Mouse (Mus musculus) liver, adult 2 months (tissue): ENCODE results near the gene Zdhhc6. TPM values are rescaled to one million over a fixed set of nuclear protein-coding genes. Genes with fewer than 3 reads are reported as not detected.

Experiments used
- DNase-seq: peaks from one replicate; pipeline ENCODE4 v3.0.0-alpha.2; 2011; ENCODE audit warnings: low read depth, low spot score; ENCODE audit errors: extremely low read depth
- H3K27ac ChIP-seq: fragments of 200-500 bp; replicated peaks from 2 replicates; pipeline ENCODE4 v1.5.1; 2012; ENCODE audit warnings: low read depth, mild to moderate bottlenecking, control low read depth, inconsistent platforms, low read length; ENCODE audit not compliant: insufficient read depth
- H3K27me3 ChIP-seq: fragments of 200-500 bp; 2 replicates; pipeline ENCODE4 v1.6.1; 2012; ENCODE audit warnings: mild to moderate bottlenecking, moderate library complexity, low read length, inconsistent platforms; ENCODE audit not compliant: control insufficient read depth, insufficient read depth
- H3K36me3 ChIP-seq: fragments of 200-500 bp; 2 replicates; pipeline ENCODE4 v1.6.1; 2012; ENCODE audit warnings: low read length, inconsistent platforms; ENCODE audit not compliant: control insufficient read depth, insufficient read depth
- H3K4me1 ChIP-seq: fragments of 200-500 bp; 2 replicates; pipeline ENCODE4 v1.6.1; 2011; ENCODE audit warnings: low read length; ENCODE audit not compliant: control insufficient read depth, insufficient read depth
- H3K4me3 ChIP-seq: fragments of 200-500 bp; 2 replicates; pipeline ENCODE4 v1.5.1; 2011; ENCODE audit warnings: low read depth, mild to moderate bottlenecking, control low read depth, low read length, moderate library complexity; ENCODE audit not compliant: insufficient read depth
- H3K79me2 ChIP-seq: fragments of 200-500 bp; 2 replicates; pipeline ENCODE4 v1.6.1; 2012; ENCODE audit warnings: inconsistent platforms, mild to moderate bottlenecking, low read length, moderate library complexity; ENCODE audit not compliant: control insufficient read depth, insufficient read depth
- H3K9ac ChIP-seq: fragments of 200-500 bp; 2 replicates; pipeline ENCODE4 v1.6.1; 2012; ENCODE audit warnings: low read depth, mild to moderate bottlenecking, control low read depth, inconsistent platforms, low read length
- CTCF ChIP-seq: fragments of 200-500 bp; IDR thresholded peaks from 2 replicates; pipeline ENCODE4 v1.5.1; 2011; ENCODE audit warnings: low read depth, low read length, control low read depth
- POLR2A ChIP-seq: fragments of 200-500 bp; IDR thresholded peaks from 2 replicates; pipeline ENCODE4 v1.6.1; 2011; ENCODE audit warnings: low read length, control low read depth; ENCODE audit not compliant: insufficient read depth; ENCODE audit errors: extremely low read depth
- WGBS: fragments of 180-500 bp; shearing (Covaris S2); methylation state at CpG from one replicate; pipeline ENCODE4 v1.1.7; 2018; 5-methylcytosine and 5-hydroxymethylcytosine counted together
- polyA plus RNA-seq: library from polyadenylated mRNA; depleted of rRNA; stranded (reverse); fragments of >200 nt; gene quantifications from 2 replicates; pipeline ENCODE4 v1.2.3, GENCODE M21; 2012
- total RNA-seq: library from RNA; depleted of rRNA; stranded (reverse); fragments of >200 nt; gene quantifications from 2 replicates; pipeline ENCODE4 v1.2.3, GENCODE M21; 2014

Gene Zdhhc6
- total and polyA plus RNA-seq, 2 experiments: 19.5 to 60.1 TPM

DNA sequence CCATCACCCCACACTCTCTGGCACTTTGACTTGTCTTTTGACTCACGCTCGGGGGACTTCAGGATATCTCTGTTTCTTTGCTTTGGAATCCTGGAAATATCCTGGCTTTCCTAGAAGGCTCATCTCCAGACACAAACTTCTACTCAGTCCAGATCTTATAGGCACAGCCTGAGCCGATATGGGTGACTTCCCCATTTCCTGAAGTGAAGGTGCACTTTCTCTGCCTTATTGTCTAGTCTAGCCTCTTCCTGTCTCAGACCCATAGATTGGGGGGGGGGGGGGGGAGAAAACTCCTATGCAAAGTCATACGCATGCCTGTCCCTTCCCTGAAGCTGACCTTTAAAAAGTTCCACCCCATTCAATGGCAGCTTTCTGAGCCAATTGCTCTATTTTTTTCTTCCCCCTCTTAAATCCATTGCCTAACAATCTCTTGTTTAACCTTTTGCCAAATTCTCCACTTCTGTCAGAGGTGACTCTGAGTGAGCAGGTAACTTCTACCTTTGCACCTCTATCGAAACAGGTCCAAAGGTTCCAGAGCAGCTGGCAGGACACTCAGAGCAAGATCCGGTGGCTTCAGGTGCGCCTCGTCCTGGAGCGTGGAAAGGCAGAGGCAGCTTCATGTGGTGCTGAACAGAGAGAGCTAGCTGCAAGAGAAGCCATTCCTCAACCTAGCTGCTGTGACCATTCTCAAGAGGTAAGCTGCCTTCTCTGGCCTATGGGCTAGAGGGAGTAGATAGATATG, 64.3 kb downstream of the Zdhhc6 start, which contains the start of gene Acsl5:
Acsl5 (plus strand) TSS at position 556 of the 742 bp plus-strand sequence.
- Histone ChIP-seq H3K79me2 (peaks cover 8% of the 10 kb centered on the region; the same call in 1 of the 2 replicates), H3K4me1 (peaks cover 24% of the 10 kb centered on the region), H3K9ac (peak within 1 kb of the TSS; percentile 77), H3K27me3 (no peaks in the 10 kb centered on the region), H3K27ac (peak within 1 kb of the TSS; percentile 88), H3K4me3 (peak within 1 kb of the TSS; percentile 74), H3K36me3 (no peaks in the 10 kb centered on the region)
- WGBS: 30% methylated on average over 9 of the region's 9 CpGs
- peak; percentile 75; the same call in 1 of the 2 replicates for TF ChIP-seq POLR2A
- no peak for TF ChIP-seq CTCF
- DNase-seq: peak; percentile 97

DNA sequence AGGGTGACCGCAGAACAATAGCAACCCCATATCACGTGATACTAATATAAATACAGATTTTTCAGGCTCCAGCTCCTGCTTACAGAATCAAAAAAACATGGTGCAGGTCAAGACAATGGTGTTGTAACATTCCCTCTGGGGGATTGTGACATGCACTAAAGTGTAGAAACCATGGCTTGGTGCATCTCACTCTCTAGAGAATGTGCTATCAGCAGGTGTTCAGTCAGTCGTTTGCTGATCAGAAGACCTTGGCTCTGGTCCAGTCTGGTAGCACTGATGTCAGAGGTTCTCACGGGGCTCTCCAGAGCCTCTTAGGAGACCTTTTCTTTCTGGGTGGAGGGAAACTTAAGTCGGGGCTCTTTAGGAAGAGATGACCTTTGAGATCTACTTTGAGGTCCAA, 65.4 kb downstream of the Zdhhc6 start:
- peak; percentile 63 for DNase-seq
- no peak for TF ChIP-seq CTCF
- Histone ChIP-seq H3K4me1 (peaks cover 22% of the 10 kb centered on the region), H3K79me2 (peaks cover 8% of the 10 kb centered on the region; the same call in 1 of the 2 replicates), H3K9ac (no peak overlapping the region), H3K27ac (no peak overlapping the region), H3K36me3 (no peaks in the 10 kb centered on the region), H3K27me3 (no peaks in the 10 kb centered on the region), H3K4me3 (no peak overlapping the region)
- WGBS: 56% methylated on average over 5 of the region's 5 CpGs

DNA sequence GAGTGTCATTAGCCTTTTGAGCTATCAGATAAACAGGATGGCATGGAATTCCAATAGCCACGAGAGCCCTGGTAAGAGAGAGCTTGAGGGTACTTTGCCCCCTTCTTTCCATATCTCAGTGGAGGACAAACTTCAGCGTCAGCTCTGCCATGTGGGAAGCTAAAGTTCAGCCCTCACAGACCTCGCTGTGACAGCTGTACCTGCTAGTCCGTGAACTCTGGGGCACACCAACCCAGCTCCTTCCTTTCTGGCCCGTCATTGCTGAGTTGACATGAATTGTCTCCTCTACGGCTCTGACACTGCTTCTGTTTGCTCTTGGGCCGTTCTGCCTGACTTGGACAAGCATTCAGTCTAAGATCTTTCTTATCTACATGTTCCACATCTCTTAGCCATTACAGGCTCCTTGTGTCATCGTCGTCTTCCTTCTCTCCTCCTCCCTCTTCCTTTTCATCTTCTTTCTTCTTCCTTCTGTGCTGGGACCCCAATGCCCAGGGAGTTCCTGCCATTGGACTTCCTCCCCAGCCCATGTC, 67.8 kb downstream of the Zdhhc6 start:
- H3K27ac ChIP-seq: peak overlapping the region; percentile 37; the same call in 1 of the 2 replicates
- no peaks in the 10 kb centered on the region for H3K27me3 ChIP-seq
- peak; percentile 85 for DNase-seq
- WGBS: 20% methylated on average over 9 of the region's 9 CpGs
- no peaks in the 10 kb centered on the region for H3K36me3 ChIP-seq
- no peak overlapping the region for H3K4me3 ChIP-seq
- peaks cover 16% of the 10 kb centered on the region for H3K4me1 ChIP-seq
- H3K9ac ChIP-seq: no peak overlapping the region
- H3K79me2 ChIP-seq: no peaks in the 10 kb centered on the region
- TF ChIP-seq CTCF: no peak
- TF ChIP-seq POLR2A: no peak

DNA sequence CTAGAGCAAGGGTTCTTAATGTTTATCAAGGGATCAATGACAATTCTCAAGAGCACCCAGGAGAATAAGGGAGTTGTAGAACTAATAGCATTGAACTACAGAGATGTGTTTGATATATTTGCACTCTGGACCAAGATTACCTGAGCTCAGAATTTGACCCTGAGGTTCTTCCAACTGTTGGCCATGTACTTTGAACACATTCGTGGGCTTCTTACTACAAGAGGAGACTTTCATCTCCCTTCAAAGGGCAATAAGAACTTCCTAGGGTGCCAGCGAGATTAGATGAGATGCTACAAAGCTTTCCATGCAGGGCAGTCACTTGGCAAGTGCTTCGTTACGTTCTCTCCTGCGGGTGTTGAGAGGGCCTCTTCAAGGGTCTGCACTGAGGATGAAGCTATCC, 68.3 kb downstream of the Zdhhc6 start:
- 69% methylated on average over 5 of the region's 5 CpGs for WGBS
- TF ChIP-seq CTCF: no peak
- no peak for TF ChIP-seq POLR2A
- Histone ChIP-seq H3K27me3 (no peaks in the 10 kb centered on the region), H3K27ac (peak overlapping the region; percentile 37; the same call in 1 of the 2 replicates), H3K4me3 (no peak overlapping the region), H3K9ac (no peak overlapping the region), H3K79me2 (no peaks in the 10 kb centered on the region), H3K36me3 (no peaks in the 10 kb centered on the region), H3K4me1 (peaks cover 15% of the 10 kb centered on the region)
- DNase-seq: peak; percentile 67

DNA sequence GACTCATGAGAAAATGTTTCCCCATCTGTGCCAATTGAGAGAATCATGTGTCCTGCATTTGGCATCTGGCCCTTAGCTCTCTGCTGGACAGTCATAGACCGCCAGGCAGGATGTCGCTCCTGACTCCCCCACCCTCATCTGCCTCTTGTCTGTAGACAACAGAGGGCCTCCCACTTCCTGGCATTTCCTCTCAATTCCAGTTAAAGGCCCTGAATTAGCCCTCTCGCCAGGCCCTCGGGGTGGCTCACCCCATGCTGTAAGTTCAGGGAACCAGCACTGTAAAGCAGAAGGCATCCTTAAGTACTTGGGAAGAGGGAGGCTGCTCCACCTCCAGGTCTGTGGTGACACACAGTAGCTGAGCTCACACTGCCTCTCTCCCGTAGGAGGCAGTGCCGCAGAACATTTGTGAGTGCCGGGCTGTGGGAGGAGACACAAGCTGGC, 71.0 kb downstream of the Zdhhc6 start:
- DNase-seq: peak; percentile 57
- WGBS: 39% methylated on average over 7 of the region's 7 CpGs
- peak; percentile 79 for TF ChIP-seq CTCF
- no peak for TF ChIP-seq POLR2A
- Histone ChIP-seq H3K36me3 (no peaks in the 10 kb centered on the region), H3K4me3 (no peak overlapping the region), H3K27ac (peak overlapping the region; percentile 4), H3K9ac (no peak overlapping the region), H3K79me2 (no peaks in the 10 kb centered on the region), H3K4me1 (peaks cover 8% of the 10 kb centered on the region), H3K27me3 (no peaks in the 10 kb centered on the region)

DNA sequence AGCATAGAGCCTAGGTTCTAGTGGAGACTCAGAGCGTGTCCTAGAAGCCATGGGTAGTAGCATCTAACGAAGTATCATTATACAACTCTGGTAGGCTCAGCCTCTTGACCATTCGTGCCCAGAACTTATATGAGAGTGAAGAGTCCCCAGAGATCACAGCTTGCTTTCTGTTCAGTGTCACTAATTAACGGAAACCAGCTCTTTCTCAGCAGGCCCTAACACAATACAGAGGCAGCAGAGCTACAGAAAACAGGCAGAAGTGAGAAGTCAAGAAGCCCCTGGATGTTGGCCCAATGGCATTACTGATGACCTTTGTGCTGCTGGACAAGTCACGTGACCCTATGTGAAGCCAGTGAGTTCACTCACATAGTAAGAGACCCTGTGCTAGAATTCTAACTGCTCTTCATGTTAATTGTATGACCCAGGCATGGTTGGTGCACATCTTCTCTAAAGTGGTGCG, 74.6 kb downstream of the Zdhhc6 start, which contains the start of gene Gucy2g:
Gucy2g (minus strand) TSS at position 51 of the 460 bp plus-strand sequence.
- H3K4me3 ChIP-seq: no peak within 1 kb of the TSS
- no peaks in the 10 kb centered on the region for H3K79me2 ChIP-seq
- H3K4me1 ChIP-seq: no peaks in the 10 kb centered on the region
- TF ChIP-seq CTCF (no peak), POLR2A (no peak)
- no peaks in the 10 kb centered on the region for H3K36me3 ChIP-seq
- WGBS: 83% methylated on average over 6 of the region's 6 CpGs
- no peak for DNase-seq
- H3K27ac ChIP-seq: 0 out of 2 replicates have a peak within 1 kb of the TSS, but pooled peaks have one; percentile 1
- H3K27me3 ChIP-seq: no peaks in the 10 kb centered on the region
- no peak within 1 kb of the TSS for H3K9ac ChIP-seq
